Mouse (Mus musculus): ENCODE measurements at regions not wholly inside any gene's neighbourhood (a gene's known extent, or its start where the extent isn't known, plus 50 kb on each side); places are given as distances from the start of the nearest gene placed in this dataset.

DNA sequence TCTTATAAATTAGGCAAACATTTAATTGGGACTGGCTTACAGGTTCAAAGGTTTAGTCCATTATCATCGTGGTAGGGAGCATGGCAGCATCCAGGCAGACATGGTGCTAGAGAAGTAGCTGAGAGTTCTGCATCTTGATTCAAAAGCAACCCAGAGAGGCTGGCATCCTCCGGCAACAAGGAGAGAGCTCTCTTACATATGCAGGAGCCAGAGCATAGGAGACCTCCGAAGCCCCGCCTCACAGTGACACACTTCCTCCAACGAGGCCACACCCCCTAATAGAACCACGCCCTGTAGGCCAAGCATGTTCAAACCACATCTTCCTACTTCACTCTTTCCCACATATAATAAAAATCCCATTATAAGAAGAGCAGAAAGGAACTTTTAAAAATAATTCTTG lies 68.5 kb upstream of the Ptpn13 start:
- H3K27me3 ChIP-seq (replicated peaks): 0 out of 2 replicates have a peak, but pooled peaks cover 4% of the 10 kb centered on the region
- peaks cover 5% of the 10 kb centered on the region; the same call in 1 of the 2 replicates for H3K9me3 ChIP-seq (replicated peaks)
- WGBS: 60% methylated on average over 6 of the region's 6 CpGs
- H3K4me3 ChIP-seq: no peak overlapping the region
- no peak overlapping the region for H3K27ac ChIP-seq (ENCODE audit: poor library complexity, severe bottlenecking)
- ATAC-seq (ENCODE audit: insufficient number of reproducible peaks, low FRiP score): no peak
- no peak overlapping the region for H3K9ac ChIP-seq
- H3K36me3 ChIP-seq: no peaks in the 10 kb centered on the region
- no peaks in the 10 kb centered on the region for H3K4me1 ChIP-seq (replicated peaks)
- H3K4me2 ChIP-seq: peak overlapping the region; percentile 42

- H3K36me3 ChIP-seq: no peaks in the 10 kb centered on the region
- no peak for ATAC-seq (ENCODE audit: insufficient number of reproducible peaks, low FRiP score)
- no peak overlapping the region for H3K27ac ChIP-seq (ENCODE audit: poor library complexity, severe bottlenecking)
- WGBS: 41% methylated on average over 21 of the region's 21 CpGs
- H3K4me3 ChIP-seq: no peak overlapping the region
- no peak overlapping the region for H3K9ac ChIP-seq
- peaks cover 6% of the 10 kb centered on the region; the same call in 1 of the 2 replicates for H3K9me3 ChIP-seq (replicated peaks)
- peak overlapping the region; percentile 42 for H3K4me2 ChIP-seq
- no peaks in the 10 kb centered on the region for H3K4me1 ChIP-seq (replicated peaks)
- 0 out of 2 replicates have a peak, but pooled peaks cover 4% of the 10 kb centered on the region for H3K27me3 ChIP-seq (replicated peaks)
Measured at GRCm38 (mm10) chr5:103355372-103356300, 69.4 kb upstream of the Ptpn13 start.

DNA sequence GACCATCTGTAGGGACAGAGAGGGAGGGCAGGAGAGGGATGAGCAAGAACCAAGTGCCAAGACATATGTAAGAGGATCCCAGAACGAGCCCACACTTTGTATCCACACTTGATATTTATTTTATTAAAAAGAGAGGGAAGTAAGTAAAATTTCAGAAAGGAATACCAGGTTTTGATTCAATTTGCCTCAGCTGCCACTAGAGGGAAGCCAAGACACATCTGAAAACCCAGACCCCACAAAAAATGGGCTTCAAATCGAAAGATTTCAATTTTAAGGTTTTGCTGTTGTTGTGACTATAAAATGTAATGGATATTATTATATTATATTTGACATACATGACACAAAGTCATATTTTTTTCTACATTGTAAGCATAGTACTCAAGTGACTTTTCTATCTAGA lies 81.1 kb upstream of the Ptpn13 start:
- Histone ChIP-seq H3K4me1 (replicated peaks) (no peaks in the 10 kb centered on the region), H3K27ac (ENCODE audit: poor library complexity, severe bottlenecking) (no peak overlapping the region), H3K9me3 (replicated peaks) (peaks cover 10% of the 10 kb centered on the region), H3K36me3 (no peaks in the 10 kb centered on the region), H3K27me3 (replicated peaks) (no peaks in the 10 kb centered on the region; the same call in 1 of the 2 replicates), H3K4me2 (no peak overlapping the region), H3K4me3 (no peak overlapping the region), H3K9ac (no peak overlapping the region)
- no peak for ATAC-seq (ENCODE audit: insufficient number of reproducible peaks, low FRiP score)
- WGBS: 29% methylated on average over 2 of the region's 2 CpGs

- Histone ChIP-seq H3K9me3 (replicated peaks) (peaks cover 4% of the 10 kb centered on the region), H3K27me3 (replicated peaks) (no peaks in the 10 kb centered on the region; the same call in 1 of the 2 replicates), H3K4me2 (no peak overlapping the region), H3K4me3 (no peak overlapping the region), H3K9ac (no peak overlapping the region), H3K27ac (ENCODE audit: poor library complexity, severe bottlenecking) (no peak overlapping the region), H3K4me1 (replicated peaks) (0 out of 2 replicates have a peak, but pooled peaks cover 2% of the 10 kb centered on the region), H3K36me3 (no peaks in the 10 kb centered on the region)
- 69% methylated on average over 3 of the region's 3 CpGs for WGBS
- no peak for ATAC-seq (ENCODE audit: insufficient number of reproducible peaks, low FRiP score)
Measured at GRCm38 (mm10) chr5:103341456-103341855, 83.5 kb upstream of the Ptpn13 start.

DNA sequence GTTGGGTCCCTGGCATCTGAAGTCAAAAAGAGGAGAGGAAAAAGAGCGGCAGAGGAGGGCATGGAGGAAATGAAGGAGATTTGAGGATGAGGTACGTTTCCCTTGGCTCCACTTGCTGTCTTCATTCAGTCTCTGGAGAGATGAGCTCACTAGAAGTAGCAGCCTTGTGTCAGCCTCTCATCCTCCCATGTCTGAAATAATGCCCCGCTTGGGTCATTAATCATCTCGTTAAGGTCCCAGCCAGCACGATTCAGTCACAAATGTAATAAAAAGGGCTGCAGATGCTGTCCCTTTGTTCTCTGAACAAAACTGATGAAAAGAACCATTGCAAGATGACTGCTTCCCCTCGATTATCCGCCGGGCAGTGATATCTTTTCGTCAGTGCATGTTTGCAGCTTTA lies 84.4 kb upstream of the Ptpn13 start:
- Histone ChIP-seq H3K36me3 (no peaks in the 10 kb centered on the region), H3K4me1 (replicated peaks) (0 out of 2 replicates have a peak, but pooled peaks cover 3% of the 10 kb centered on the region), H3K4me3 (no peak overlapping the region), H3K9ac (no peak overlapping the region), H3K27ac (ENCODE audit: poor library complexity, severe bottlenecking) (no peak overlapping the region), H3K4me2 (no peak overlapping the region), H3K9me3 (replicated peaks) (no peaks in the 10 kb centered on the region), H3K27me3 (replicated peaks) (no peaks in the 10 kb centered on the region; the same call in 1 of the 2 replicates)
- 51% methylated on average over 9 of the region's 9 CpGs for WGBS
- ATAC-seq (ENCODE audit: insufficient number of reproducible peaks, low FRiP score): no peak

DNA sequence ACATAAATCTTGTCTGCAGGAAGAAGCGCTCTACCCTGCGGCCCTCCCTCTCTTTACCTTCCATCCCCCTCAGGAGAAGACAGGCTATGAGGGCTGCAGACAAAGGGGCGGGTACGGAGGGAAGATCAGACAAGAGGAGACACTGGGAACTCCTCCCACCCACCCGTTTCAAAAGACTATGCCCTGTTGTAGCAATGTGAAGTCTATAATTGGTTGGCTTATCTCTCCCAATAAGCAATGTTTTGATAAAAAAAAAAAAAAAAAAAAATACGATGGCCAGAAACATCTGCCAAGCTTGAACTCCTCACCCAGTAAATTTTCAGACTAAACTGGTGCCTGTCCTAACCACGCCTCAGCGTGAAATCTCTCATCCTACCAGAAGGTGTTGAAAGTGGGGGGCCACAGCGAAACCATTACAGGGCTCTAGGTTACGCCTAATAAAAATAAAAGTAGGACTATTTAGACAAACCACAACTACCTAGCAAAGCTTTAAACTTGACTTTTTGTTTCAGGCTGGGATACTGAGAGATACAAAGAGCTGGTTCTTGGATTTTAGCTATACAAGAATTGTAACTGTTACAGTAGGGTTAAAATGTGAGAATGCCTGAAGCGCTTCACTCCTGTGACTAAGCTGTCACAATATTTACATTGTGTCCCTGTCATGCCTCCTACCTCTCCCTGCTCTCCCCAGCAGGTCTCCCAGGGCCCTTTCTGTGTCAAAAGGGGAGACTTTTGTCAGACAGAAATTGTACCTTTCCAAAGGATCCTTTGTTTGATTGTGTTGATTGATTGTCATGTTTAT lies 88.1 kb upstream of the Ptpn13 start:
- Histone ChIP-seq H3K9me3 (replicated peaks) (no peaks in the 10 kb centered on the region), H3K4me2 (peak overlapping the region; percentile 53), H3K9ac (no peak overlapping the region), H3K36me3 (no peaks in the 10 kb centered on the region), H3K4me3 (peak overlapping the region; percentile 12; the same call in 1 of the 2 replicates), H3K27ac (ENCODE audit: poor library complexity, severe bottlenecking) (no peak overlapping the region), H3K27me3 (replicated peaks) (no peaks in the 10 kb centered on the region), H3K4me1 (replicated peaks) (0 out of 2 replicates have a peak, but pooled peaks cover 3% of the 10 kb centered on the region)
- ATAC-seq (ENCODE audit: insufficient number of reproducible peaks, low FRiP score): no peak
- WGBS: 17% methylated on average over 11 of the region's 11 CpGs

DNA sequence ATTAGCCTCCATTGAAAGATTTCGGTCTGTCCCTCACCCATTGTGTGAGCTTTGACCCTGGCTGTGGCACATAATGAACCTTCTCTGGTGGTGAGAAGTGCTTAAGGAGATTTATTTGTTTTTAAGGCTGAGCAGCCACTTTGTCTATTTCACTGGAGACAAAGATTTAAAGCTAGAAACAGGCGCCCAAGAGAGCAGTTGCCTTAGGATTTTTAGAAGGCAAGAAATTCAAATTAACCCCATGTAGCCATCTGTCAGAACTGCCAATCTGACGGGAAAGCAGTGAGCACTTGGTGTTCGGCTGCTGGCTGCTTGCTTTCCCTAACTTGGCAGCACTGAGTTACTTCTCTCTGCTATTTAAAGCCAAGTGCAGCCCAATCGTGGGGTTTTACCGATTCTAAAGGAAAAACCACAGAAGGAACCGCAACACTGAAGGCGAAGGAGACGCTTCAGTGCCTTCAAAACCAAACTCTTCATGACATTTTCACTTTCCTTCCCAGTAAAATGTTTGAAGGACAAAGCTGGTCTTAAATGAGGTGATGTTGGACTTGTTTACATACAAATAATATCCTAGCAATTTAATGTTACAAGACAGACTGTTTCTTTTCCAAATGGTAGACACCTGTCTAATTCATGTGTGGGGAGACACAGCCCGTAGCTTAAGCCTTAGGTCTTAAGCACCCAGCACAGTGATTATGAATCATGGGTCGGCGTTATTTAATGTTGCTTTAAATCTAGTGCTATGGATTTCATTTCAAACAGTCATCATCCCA lies 88.9 kb upstream of the Ptpn13 start:
- 32% methylated on average over 12 of the region's 12 CpGs for WGBS
- no peaks in the 10 kb centered on the region for H3K9me3 ChIP-seq (replicated peaks)

DNA sequence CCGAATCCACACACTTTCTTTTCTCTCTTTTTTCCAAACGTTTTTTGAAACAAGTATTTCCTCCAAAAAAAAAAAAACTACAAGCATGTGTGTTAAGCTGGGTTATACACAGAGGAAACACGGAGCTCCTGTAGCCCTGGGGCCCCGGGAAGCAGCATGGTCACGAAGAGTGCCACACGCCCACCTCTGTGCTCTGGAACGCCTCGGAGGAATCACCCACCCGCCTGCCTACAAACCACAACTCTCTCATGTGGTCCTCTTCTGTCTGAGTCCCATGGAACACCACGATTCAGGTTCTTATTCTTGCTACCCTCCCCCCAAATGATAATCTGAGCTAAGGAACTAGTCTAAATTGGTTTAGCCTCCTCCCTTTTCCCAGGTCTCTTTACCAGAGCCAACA lies 98.6 kb upstream of the Ptpn13 start:
- no peak overlapping the region for H3K27ac ChIP-seq (ENCODE audit: poor library complexity, severe bottlenecking)
- H3K36me3 ChIP-seq: no peaks in the 10 kb centered on the region
- no peak overlapping the region for H3K9ac ChIP-seq
- no peak overlapping the region for H3K4me3 ChIP-seq
- WGBS: 62% methylated on average over 10 of the region's 10 CpGs
- H3K4me2 ChIP-seq: no peak overlapping the region
- H3K9me3 ChIP-seq (replicated peaks): 0 out of 2 replicates have a peak, but pooled peaks cover 3% of the 10 kb centered on the region
- H3K4me1 ChIP-seq (replicated peaks): no peaks in the 10 kb centered on the region
- H3K27me3 ChIP-seq (replicated peaks): no peaks in the 10 kb centered on the region
- ATAC-seq (ENCODE audit: insufficient number of reproducible peaks, low FRiP score): no peak

More for the DNA sequence above, 88.9 kb upstream of the Ptpn13 start:
- Histone ChIP-seq H3K4me2 (peak overlapping the region; percentile 53), H3K27ac (ENCODE audit: poor library complexity, severe bottlenecking) (no peak overlapping the region), H3K36me3 (no peaks in the 10 kb centered on the region), H3K27me3 (replicated peaks) (no peaks in the 10 kb centered on the region), H3K4me3 (peak overlapping the region; percentile 12; the same call in 1 of the 2 replicates), H3K9ac (no peak overlapping the region), H3K4me1 (replicated peaks) (0 out of 2 replicates have a peak, but pooled peaks cover 3% of the 10 kb centered on the region)
- no peak for ATAC-seq (ENCODE audit: insufficient number of reproducible peaks, low FRiP score)

GRCm38 (mm10) chr5:103320341-103320740 lies 104.7 kb upstream of the Ptpn13 start:
- no peaks in the 10 kb centered on the region for H3K9me3 ChIP-seq (replicated peaks)
- H3K4me3 ChIP-seq: no peak overlapping the region
- no peaks in the 10 kb centered on the region for H3K36me3 ChIP-seq
- no peak overlapping the region for H3K4me2 ChIP-seq
- H3K9ac ChIP-seq: no peak overlapping the region
- no peaks in the 10 kb centered on the region for H3K4me1 ChIP-seq (replicated peaks)
- H3K27ac ChIP-seq (ENCODE audit: poor library complexity, severe bottlenecking): no peak overlapping the region
- 76% methylated on average over 5 of the region's 5 CpGs for WGBS
- no peaks in the 10 kb centered on the region for H3K27me3 ChIP-seq (replicated peaks)
- ATAC-seq (ENCODE audit: insufficient number of reproducible peaks, low FRiP score): no peak

DNA sequence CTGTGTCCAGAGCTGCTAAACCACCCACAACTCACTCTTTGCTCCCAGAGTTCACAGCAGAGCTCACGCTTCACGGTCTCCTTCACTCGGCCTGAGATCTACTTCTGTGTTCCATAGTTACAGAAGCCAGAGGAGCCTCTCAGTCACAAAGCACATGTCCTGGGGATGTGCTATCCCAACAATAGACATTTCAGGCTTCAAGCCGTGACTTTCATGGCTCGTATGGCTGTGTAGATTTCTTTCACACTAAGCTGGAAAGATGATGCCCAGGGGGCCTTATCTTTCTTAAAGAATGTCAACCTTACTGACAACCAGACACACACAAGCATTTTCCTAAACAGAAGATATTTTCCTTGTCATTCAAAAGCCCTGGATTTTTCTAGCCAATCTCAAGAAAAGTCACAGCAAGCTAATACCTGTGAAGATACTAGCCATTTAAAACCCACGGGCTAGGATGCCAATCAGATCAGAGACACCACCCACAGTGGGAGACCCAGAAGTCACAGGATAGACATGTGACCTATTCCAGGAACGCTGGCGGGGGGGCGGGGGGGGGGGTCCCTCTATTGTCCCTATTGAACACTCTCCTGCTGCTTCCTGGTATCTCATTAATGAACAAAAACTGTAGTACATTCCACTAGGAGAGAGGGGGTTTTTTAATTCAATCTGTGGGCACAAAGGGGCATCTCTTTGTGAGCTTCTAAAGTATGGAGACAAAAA lies 98.8 kb upstream of the Mapk10 start:
- no peak overlapping the region for H3K9ac ChIP-seq
- peaks cover 3% of the 10 kb centered on the region; the same call in 1 of the 2 replicates for H3K9me3 ChIP-seq (replicated peaks)
- no peak for ATAC-seq (ENCODE audit: insufficient number of reproducible peaks, low FRiP score)
- no peak overlapping the region for H3K4me3 ChIP-seq
- no peaks in the 10 kb centered on the region for H3K4me1 ChIP-seq (replicated peaks)
- WGBS: 43% methylated on average over 9 of the region's 9 CpGs
- H3K36me3 ChIP-seq: no peaks in the 10 kb centered on the region
- H3K27me3 ChIP-seq (replicated peaks): no peaks in the 10 kb centered on the region
- H3K27ac ChIP-seq (ENCODE audit: poor library complexity, severe bottlenecking): no peak overlapping the region
- H3K4me2 ChIP-seq: no peak overlapping the region
